Mouse (Mus musculus) heart, embryonic 14.5 days (tissue): ENCODE results near the gene Ell2. TPM values are rescaled to one million over a fixed set of nuclear protein-coding genes. Genes with fewer than 3 reads are reported as not detected.

Experiments
- ATAC-seq: fragments of 200-750 bp; cut with Nextera tagmentation; 2 replicates; pipeline ENCODE4 v1.8.0; 2017; ENCODE audit warnings: low read depth, moderate TSS enrichment; ENCODE audit not compliant: insufficient number of reproducible peaks, insufficient read depth, low FRiP score
- H3K27ac ChIP-seq, 2 experiments: fragments of 200-500 bp in 1 of 2; fragments of 300-500 bp in 1 of 2; sonication (generic) in 1 of 2; replicated peaks in 1 of 2; 2 replicates each; pipeline ENCODE4 v1.5.1; 2012 to 2014; ENCODE audit warnings: low read depth in 2 of 2, low read length in 2 of 2, control low read depth in 1 of 2, mild to moderate bottlenecking in 1 of 2, mixed read lengths in 1 of 2; ENCODE audit not compliant: control insufficient read depth in 1 of 2, insufficient read depth in 1 of 2
- H3K27me3 ChIP-seq: fragments of 300-500 bp; sonication (generic); 2 replicates; pipeline ENCODE4 v1.6.1; 2014; ENCODE audit warnings: mild to moderate bottlenecking, low read length, control low read depth; ENCODE audit not compliant: control insufficient read depth, insufficient read depth
- H3K36me3 ChIP-seq: fragments of 300-500 bp; sonication (generic); 2 replicates; pipeline ENCODE4 v1.6.1; 2014; ENCODE audit warnings: mild to moderate bottlenecking, control low read depth, low read length, mixed read lengths; ENCODE audit not compliant: control insufficient read depth, insufficient read depth
- H3K4me1 ChIP-seq, 2 experiments: fragments of 200-500 bp in 1 of 2; fragments of 300-500 bp in 1 of 2; sonication (generic) in 1 of 2; 2 replicates each; pipeline ENCODE4 v1.6.1; 2012 to 2014; ENCODE audit warnings: low read length in 2 of 2, control low read depth in 1 of 2, mixed read lengths in 1 of 2; ENCODE audit not compliant: control insufficient read depth in 2 of 2, insufficient read depth in 2 of 2
- H3K4me2 ChIP-seq: fragments of 300-500 bp; sonication (generic); 2 replicates; pipeline ENCODE4 v1.6.1; 2014; ENCODE audit warnings: mild to moderate bottlenecking, low read length
- H3K4me3 ChIP-seq, 2 experiments: fragments of 200-500 bp in 1 of 2; fragments of 300-500 bp in 1 of 2; sonication (generic) in 1 of 2; 2 replicates each; pipeline ENCODE4 v1.5.1; 2012 to 2014; ENCODE audit warnings: low read length in 2 of 2, mild to moderate bottlenecking in 2 of 2, control low read depth in 1 of 2, low read depth in 1 of 2, moderate library complexity in 1 of 2; ENCODE audit not compliant: control insufficient read depth in 1 of 2, insufficient read depth in 1 of 2
- H3K9ac ChIP-seq: fragments of 300-500 bp; sonication (generic); 2 replicates; pipeline ENCODE4 v1.6.1; 2014; ENCODE audit warnings: mild to moderate bottlenecking, low read length
- H3K9me3 ChIP-seq: fragments of 300-500 bp; sonication (generic); 2 replicates; pipeline ENCODE4 v1.6.1; 2016; ENCODE audit warnings: low read length, control low read depth; ENCODE audit not compliant: control insufficient read depth
- WGBS: fragments of 180-500 bp; shearing (Covaris S2); extraction: QIAGEN DNeasy Blood & Tissue Kit; methylation state at CpG from one replicate; pipeline ENCODE4 v1.1.7; 2014; 5-methylcytosine and 5-hydroxymethylcytosine counted together
- polyA plus RNA-seq: library from polyadenylated mRNA; unstranded; fragments of >200 nt; fragmentation: Nextera tagmentation; extraction: Ambion mirVana; gene quantifications from 2 replicates; pipeline ENCODE4 v1.2.1, GENCODE M21; 2014

Gene Ell2
- 3.6 and 3.8 TPM in 2 replicates for polyA plus RNA-seq

DNA sequence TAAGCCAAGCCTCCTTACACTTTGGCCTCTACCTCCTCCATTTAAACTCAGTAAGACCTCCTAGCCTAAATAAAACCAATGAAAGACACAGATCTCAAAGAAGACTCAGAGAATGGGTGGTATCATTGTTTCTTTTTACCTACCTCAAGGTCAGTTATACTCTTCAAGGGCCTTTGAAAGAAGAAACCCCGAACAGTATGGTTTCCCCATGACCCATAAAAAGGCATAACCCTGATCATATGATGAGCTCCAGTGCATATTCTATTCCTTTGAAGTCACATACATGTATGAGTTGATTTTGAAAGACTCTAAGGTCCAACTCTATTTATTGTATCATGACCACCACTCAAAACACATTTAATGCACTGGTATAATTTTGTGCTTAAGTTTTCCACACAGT, at the start of gene Ell2:
Ell2 (plus strand) TSS at position 301 of the 400 bp plus-strand sequence.
- whole genome bisulfite sequencing, result 83% methylated on average over 1 of the region's 1 CpGs
- Histone ChIP-seq H3K4me1 (peaks cover 0 to 9% of the 10 kb centered on the region in 2 experiments; a peak in 3 of 4 replicates), H3K27ac (peak within 1 kb of the TSS; percentile 56 to 64), H3K9ac (peak within 1 kb of the TSS; percentile 80), H3K27me3 (no peaks in the 10 kb centered on the region), H3K4me2 (peak within 1 kb of the TSS; percentile 78), H3K36me3 (no peaks in the 10 kb centered on the region), H3K4me3 (peak within 1 kb of the TSS; percentile 72 to 75), H3K9me3 (no peaks in the 10 kb centered on the region)
- no peak for ATAC-seq

GRCm38 (mm10) chr13:75685438-75685837, 21.1 kb upstream of the Ell2 start:
- Histone ChIP-seq H3K4me3 (no peak overlapping the region), H3K4me2 (no peak overlapping the region), H3K27ac (no peak overlapping the region), H3K36me3 (no peaks in the 10 kb centered on the region), H3K4me1 (no peaks in the 10 kb centered on the region), H3K27me3 (no peaks in the 10 kb centered on the region), H3K9me3 (no peaks in the 10 kb centered on the region), H3K9ac (no peak overlapping the region)
- 46% methylated on average over 3 of the region's 3 CpGs for WGBS
- ATAC-seq, result no peak

GRCm38 (mm10) chr13:75686995-75687394, 19.6 kb upstream of the Ell2 start:
- Histone ChIP-seq H3K4me3 (no peak overlapping the region), H3K36me3 (no peaks in the 10 kb centered on the region)
- no peak for ATAC-seq

GRCm38 (mm10) chr13:75691625-75692024, 14.9 kb upstream of the Ell2 start:
- Histone ChIP-seq H3K9me3 (no peaks in the 10 kb centered on the region), H3K4me3 (no peak overlapping the region), H3K4me2 (no peak overlapping the region), H3K9ac (no peak overlapping the region), H3K27me3 (no peaks in the 10 kb centered on the region), H3K36me3 (no peaks in the 10 kb centered on the region), H3K4me1 (no peaks in the 10 kb centered on the region), H3K27ac (no peak overlapping the region)
- no peak for ATAC-seq

More at GRCm38 (mm10) chr13:75686995-75687394, 19.6 kb upstream of the Ell2 start:
- Histone ChIP-seq H3K4me1 (no peaks in the 10 kb centered on the region), H3K27ac (no peak overlapping the region), H3K9ac (no peak overlapping the region), H3K9me3 (no peaks in the 10 kb centered on the region), H3K27me3 (no peaks in the 10 kb centered on the region), H3K4me2 (no peak overlapping the region)
- WGBS, result 67% methylated on average over 4 of the region's 4 CpGs

- H3K36me3 ChIP-seq, result no peaks in the 10 kb centered on the region
- ATAC-seq, result no peak
- no peak overlapping the region for H3K9ac ChIP-seq
- no peak overlapping the region for H3K4me3 ChIP-seq
- H3K9me3 ChIP-seq, result no peaks in the 10 kb centered on the region
- H3K27me3 ChIP-seq, result no peaks in the 10 kb centered on the region
- no peaks in the 10 kb centered on the region for H3K4me1 ChIP-seq
- no peak overlapping the region for H3K27ac ChIP-seq
- no peak overlapping the region for H3K4me2 ChIP-seq
These were observed 13.5 kb upstream of the Ell2 start for GRCm38 (mm10) chr13:75693081-75693480.

GRCm38 (mm10) chr13:75702814-75703213, 3.7 kb upstream of the Ell2 start:
- H3K27ac ChIP-seq, result no peak overlapping the region
- H3K9me3 ChIP-seq, result no peaks in the 10 kb centered on the region
- WGBS, result 58% methylated on average over 5 of the region's 5 CpGs
- no peaks in the 10 kb centered on the region for H3K36me3 ChIP-seq
- ATAC-seq, result no peak
- H3K4me2 ChIP-seq, result no peak overlapping the region
- H3K27me3 ChIP-seq, result no peaks in the 10 kb centered on the region
- H3K4me3 ChIP-seq, result no peak overlapping the region
- H3K4me1 ChIP-seq, result peaks cover 0 to 2% of the 10 kb centered on the region in 2 experiments; a peak in 1 of 4 replicates
- no peak overlapping the region for H3K9ac ChIP-seq

DNA sequence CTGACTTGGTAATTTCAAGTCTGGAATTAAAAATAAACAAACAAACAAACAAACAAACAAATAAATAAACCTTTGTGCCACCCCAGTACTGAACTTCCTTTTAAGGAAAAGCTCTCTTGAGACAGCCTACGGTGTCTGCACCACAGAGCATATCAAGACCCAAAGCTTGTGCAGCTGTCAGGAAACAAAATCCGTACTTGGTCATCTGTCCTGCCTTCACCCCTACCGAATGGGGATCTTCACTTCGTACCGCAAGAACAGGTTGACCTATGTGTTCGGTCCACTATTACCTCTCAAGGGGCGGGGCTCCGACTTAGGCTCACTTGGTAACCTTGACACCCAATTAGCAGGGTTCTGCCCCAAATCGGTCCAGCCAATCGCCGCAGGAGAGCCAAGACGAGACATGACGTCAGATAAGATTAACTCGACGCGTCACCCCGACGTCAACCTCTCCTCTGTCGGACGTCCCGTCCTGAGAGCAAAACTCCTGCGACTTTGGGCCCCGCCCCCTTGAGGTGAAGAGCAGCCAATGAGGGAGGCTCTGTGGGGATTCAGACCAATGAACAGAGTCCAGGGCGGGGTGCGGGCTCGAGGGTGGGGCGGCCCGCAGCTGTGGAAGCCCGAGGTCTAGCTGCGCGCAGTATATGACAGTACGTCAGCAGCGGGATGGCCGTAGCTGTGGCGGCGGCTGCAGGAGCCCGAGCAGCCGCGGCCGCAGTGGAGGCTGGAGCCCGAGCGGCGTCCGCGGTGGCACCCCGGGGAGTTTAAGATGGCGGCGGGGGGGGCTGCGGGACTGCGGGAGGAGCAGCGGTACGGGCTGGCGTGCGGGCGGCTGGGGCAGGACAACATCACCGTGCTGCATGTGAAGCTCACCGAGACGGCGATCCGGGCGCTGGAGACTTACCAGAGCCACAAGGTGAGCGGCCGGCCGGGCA, 592 bp downstream of the Ell2 start:
- peak; percentile 99 for ATAC-seq
- Histone ChIP-seq H3K9me3 (no peaks in the 10 kb centered on the region), H3K27me3 (no peaks in the 10 kb centered on the region), H3K4me3 (peak overlapping the region; percentile 72 to 75), H3K36me3 (no peaks in the 10 kb centered on the region), H3K27ac (peak overlapping the region; percentile 56 to 64), H3K9ac (peak overlapping the region; percentile 80), H3K4me2 (peak overlapping the region; percentile 78), H3K4me1 (peaks cover 0 to 9% of the 10 kb centered on the region in 2 experiments; a peak in 3 of 4 replicates)
- 5% methylated on average over 64 of the region's 64 CpGs for WGBS
